Mouse (Mus musculus) adrenal gland, adult (tissue): ENCODE results near the gene Fbxo41.
"Not testable (repeated sequence)": the region's sequence is repeated elsewhere in the genome, so short reads cannot be mapped to it uniquely, and the experiment has no call there.

Source experiments
- DNase-seq, 2 experiments: peaks; one replicate each; pipeline ENCODE4 v3.0.0; 2022 to 2023; ENCODE audit warnings: low spot score in 1 of 2; ENCODE audit not compliant: inconsistent age in 2 of 2

Gene Fbxo41

DNA sequence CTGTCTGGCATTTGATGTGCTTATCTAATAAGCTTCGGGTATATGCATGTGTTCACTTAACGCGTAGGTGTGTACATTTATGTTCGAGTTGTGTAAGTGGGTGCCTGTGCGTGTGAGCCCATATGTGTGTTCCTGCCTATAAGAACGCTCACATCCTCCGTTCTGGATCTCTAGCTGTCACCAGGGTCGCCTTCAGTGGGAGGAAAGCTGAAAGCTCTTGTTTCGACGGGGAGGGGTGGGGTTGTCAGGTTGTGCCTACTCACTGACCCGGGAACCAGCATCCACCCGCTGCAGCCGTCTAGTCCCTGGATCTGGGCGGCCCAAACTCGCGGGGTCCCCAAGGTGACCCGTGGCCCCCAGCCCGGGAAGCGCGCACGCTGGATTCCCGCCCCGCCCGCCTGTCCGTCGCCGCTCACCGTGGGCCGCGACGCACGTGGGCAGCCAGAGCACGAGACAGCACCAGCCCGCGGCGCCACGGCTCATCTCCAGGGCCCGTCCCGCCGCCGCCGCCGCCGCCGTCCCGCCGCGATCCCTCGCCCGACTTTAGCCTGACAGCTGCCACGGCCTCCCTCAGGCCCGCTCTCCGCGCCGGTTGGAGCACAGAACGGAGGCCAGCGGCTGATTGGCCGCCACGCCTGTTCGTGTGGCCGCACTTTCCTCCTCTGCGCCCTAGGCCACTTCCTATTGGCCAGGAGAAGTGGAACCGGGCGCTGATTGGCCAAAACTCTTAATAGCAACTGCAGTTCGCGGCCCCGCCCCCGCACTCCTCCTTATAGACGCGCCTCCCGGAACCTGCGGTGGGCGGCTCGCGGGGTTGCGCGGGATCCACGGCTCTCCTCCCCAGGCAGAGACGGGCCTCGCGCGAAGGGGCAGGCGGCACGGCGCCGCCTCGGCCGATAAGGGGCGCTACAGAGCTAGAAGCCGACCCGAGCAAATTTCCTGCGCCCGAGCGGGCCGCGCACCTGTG, 51.8 kb downstream of the Fbxo41 start, which contains the start of gene Cct7:
TSS of gene Cct7 (plus strand) at position 818 of the 967 bp plus-strand sequence.
- DNase-seq: peak; percentile 99

- DNase-seq: not testable (repeated sequence)
Observed at GRCm38 (mm10) chr6:85450140-85450539, 52.7 kb downstream of the Fbxo41 start.

DNA sequence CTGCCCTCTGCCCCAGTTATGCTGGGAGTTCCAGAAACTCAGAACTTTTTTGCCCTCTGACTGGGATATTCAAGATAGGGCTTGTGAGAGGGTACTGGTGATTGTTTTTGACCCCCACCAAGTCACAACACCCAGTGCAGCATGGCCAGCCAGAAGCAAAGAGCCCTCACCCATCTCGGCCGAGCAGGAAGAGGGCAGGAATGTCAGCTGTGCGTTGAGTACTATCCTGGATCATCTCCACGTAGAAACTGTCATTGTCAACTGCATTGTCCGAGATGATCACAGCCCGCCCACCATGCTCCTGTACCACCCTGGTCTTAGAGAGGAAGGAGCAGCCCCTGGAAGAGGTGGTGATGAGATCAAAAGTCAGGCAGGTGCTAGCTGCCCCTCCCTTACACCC, 55.4 kb downstream of the Fbxo41 start:
- no peak for DNase-seq

DNA sequence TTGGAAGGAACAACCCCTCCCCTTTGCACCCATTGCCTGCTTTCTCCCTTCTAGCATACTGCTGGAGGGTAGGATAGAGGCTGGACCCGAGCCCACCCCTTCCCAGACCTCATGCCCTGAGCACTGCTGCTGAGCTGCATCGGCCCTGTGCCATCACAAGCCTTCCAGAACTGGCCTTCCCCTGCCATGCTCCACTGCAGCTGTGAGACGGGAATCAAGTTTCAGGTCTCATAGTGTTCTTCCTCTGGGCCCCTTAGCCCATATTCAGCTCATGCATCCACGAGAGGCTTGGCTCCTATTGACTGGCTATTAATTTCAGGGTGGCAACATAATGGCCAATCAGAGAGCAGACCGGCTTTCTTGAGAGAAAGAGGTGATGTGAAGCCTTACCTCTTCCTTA, 57.5 kb downstream of the Fbxo41 start:
- DNase-seq: no peak

DNA sequence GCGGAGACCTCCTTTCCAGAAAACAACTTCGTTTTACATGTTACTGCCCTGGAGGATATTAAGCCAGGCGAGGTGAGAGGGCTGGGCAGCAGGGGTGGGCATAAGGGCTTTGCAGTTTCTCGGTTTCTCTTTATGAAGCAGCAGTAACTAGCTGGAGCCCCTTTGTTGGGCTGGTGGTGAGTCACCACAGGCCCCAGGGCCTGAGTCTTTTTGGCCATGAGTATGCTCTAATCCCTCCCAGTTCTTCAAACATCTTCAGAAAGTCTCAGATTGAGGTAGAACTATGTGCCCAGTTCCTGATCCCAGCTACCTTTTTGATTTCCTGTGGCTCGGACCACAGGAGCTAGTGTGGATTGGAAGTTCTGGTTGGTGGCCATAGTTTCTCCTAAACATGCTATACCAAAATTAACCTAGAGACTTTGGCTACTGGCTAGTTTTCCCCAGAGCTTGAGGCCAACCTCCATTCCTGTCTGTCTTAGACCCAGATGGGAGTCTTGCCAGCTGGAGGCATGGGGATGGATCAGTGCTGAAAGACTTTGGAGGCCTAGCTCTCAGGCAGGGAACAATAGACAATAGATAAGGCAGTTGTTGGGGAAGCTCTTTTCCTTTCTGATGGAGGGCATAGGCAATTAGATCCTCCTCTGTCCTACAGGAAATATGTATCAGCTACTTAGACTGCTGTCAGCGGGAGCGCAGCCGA, 58.4 kb downstream of the Fbxo41 start:
- DNase-seq: no peak

GRCm38 (mm10) chr6:85443488-85444233, 59.1 kb downstream of the Fbxo41 start:
- DNase-seq: peak; percentile 67 to 82

- DNase-seq: no peak
Observed at GRCm38 (mm10) chr6:85441142-85441541, 61.7 kb downstream of the Fbxo41 start.

DNA sequence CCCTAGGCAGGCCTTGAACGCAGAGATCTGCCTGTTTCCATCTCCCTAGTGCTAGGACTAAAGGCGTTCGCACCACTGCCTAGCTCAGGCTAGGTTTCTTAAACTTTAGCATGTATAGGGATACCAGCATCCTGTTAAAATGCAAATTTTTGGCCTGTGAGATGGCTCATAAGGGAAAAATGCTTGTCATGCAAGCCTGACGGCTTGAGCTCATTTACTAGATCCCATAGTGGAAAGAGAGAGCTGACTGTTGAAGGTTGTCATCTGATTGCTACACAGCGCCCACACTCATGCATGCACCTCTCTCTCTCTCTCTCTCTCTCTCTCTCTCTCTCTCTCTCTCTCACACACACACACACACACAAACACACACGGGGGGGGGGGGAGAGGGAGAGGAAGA, 66.2 kb downstream of the Fbxo41 start:
- no peak for DNase-seq

GRCm38 (mm10) chr6:85436204-85436603, 66.6 kb downstream of the Fbxo41 start:
- DNase-seq: no peak

DNA sequence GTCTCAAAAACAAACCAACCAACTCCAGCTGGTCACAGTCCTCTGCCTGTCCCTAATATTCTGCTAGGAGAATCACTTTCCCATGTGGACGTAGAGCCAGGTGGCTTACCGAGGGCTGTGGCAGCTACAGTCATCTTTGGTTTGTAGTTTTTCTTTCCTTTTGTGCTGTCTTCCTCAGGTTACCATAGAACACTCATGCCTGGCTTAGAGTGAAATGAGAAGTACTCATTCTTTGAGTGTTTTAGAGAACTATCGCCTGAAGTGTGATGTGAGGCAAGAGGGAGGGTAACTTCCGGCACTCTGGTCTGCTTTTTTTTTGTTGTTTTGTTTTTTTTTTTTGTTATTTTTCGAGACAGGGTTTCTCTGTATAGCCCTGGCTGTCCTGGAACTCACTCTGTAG, 68.9 kb downstream of the Fbxo41 start:
- no peak for DNase-seq

DNA sequence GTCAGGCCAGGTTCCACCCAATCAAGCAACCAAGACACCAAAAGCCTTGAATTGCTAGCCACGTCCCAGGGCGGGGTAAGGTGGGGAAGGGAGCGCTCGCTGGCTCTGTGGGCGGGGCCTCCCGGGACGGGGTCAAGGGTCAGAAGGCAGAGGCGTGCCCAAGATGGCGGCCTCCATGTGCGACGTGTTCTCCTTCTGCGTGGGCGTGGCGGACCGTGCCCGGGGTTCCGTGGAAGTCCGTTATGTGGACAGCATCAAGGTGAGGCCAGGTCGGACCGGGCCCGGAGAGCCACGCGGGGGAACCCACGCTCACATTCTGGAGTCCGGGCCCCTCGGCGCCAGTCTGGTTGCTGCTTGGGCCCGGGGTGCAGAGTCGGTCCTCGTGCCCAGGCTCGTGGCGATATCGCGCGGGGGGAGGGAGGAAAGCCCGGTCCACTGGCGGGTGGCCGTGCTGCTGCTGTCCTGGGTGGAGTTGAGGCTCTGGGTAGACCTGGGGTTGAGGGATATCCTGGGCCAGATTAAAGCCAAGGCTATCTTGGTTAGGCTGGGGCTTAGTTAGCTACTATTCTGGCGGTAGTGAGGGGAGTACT, 70.9 kb downstream of the Fbxo41 start, which contains the start of gene Smyd5:
TSS of gene Smyd5 (plus strand) at position 148 of the 590 bp plus-strand sequence.
- peak; percentile 90 to 97 for DNase-seq

GRCm38 (mm10) chr6:85431274-85431841, 71.4 kb downstream of the Fbxo41 start:
- DNase-seq: peak in 1 of 2 experiments; percentile 35

- peak in 1 of 2 experiments; percentile 58 for DNase-seq
Observed at GRCm38 (mm10) chr6:85423836-85424379, 78.9 kb downstream of the Fbxo41 start, which contains the start of gene Noto. Gene Noto, plus strand, starts transcription at chr6:85423886.
